Mouse (Mus musculus) lung, postnatal 36 days (tissue): ENCODE results near the gene Cep170.

Source experiments
- DNase-seq: peaks from one replicate; pipeline ENCODE4 v3.0.0; 2022; ENCODE audit warnings: mixed read lengths

The Cep170 gene

GRCm38 (mm10) chr1:176824611-176825010 is 10.7 kb upstream of the Cep170 start:
- DNase-seq, result no peak

GRCm38 (mm10) chr1:176823889-176824288 is 10.0 kb upstream of the Cep170 start:
- DNase-seq, result peak; percentile 43

- DNase-seq, result no peak
Observed at GRCm38 (mm10) chr1:176822949-176823348, 9.1 kb upstream of the Cep170 start.

GRCm38 (mm10) chr1:176821929-176822328 is 8.1 kb upstream of the Cep170 start:
- DNase-seq, result no peak

GRCm38 (mm10) chr1:176818763-176819162 is 4.9 kb upstream of the Cep170 start:
- peak; percentile 86 for DNase-seq

GRCm38 (mm10) chr1:176818147-176818546 is 4.3 kb upstream of the Cep170 start:
- DNase-seq, result no peak

GRCm38 (mm10) chr1:176816728-176817127 is 2.9 kb upstream of the Cep170 start:
- DNase-seq, result peak; percentile 39

GRCm38 (mm10) chr1:176814591-176815062 is 760 bp upstream of the Cep170 start, which contains the start of gene Sdccag8:
TSS of gene Sdccag8 (plus strand) at chr1:176814660.
- DNase-seq, result peak; percentile 98

GRCm38 (mm10) chr1:176813292-176814035 is 403 bp downstream of the Cep170 start:
- DNase-seq, result peak; percentile 68

GRCm38 (mm10) chr1:176812491-176813291 is 1.2 kb downstream of the Cep170 start:
- no peak for DNase-seq

- DNase-seq, result no peak
Observed at GRCm38 (mm10) chr1:176811892-176812291, 2.0 kb downstream of the Cep170 start.

GRCm38 (mm10) chr1:176810161-176810560 is 3.7 kb downstream of the Cep170 start:
- no peak for DNase-seq

- DNase-seq, result peak; percentile 84
Observed at GRCm38 (mm10) chr1:176800728-176801365, 13.0 kb downstream of the Cep170 start.

- no peak for DNase-seq
Observed at GRCm38 (mm10) chr1:176798673-176799072, 15.2 kb downstream of the Cep170 start.

GRCm38 (mm10) chr1:176792175-176792574 is 21.7 kb downstream of the Cep170 start:
- DNase-seq, result no peak

- DNase-seq, result no peak
Observed at GRCm38 (mm10) chr1:176789326-176789725, 24.5 kb downstream of the Cep170 start.

GRCm38 (mm10) chr1:176774533-176774932 is 39.3 kb downstream of the Cep170 start:
- DNase-seq, result no peak

- no peak for DNase-seq
Observed at GRCm38 (mm10) chr1:176762295-176762694, 51.6 kb downstream of the Cep170 start.

- no peak for DNase-seq
Observed at GRCm38 (mm10) chr1:176760673-176761072, 53.2 kb downstream of the Cep170 start.

GRCm38 (mm10) chr1:176755586-176755985 is 58.3 kb downstream of the Cep170 start:
- no peak for DNase-seq

- no peak for DNase-seq
Observed at GRCm38 (mm10) chr1:176753861-176754718, 59.8 kb downstream of the Cep170 start.

GRCm38 (mm10) chr1:176749708-176750107 is 64.2 kb downstream of the Cep170 start:
- no peak for DNase-seq
